Mouse (Mus musculus) kidney, adult 11 months (tissue): ENCODE results near the gene Prtn3.
"Not testable (repeated sequence)": the region's sequence is repeated elsewhere in the genome, so short reads cannot be mapped to it uniquely, and the experiment has no call there.

ENCODE experiments used
- DNase-seq: peaks from one replicate; pipeline ENCODE4 v3.0.0; 2022

Prtn3 gene

DNA sequence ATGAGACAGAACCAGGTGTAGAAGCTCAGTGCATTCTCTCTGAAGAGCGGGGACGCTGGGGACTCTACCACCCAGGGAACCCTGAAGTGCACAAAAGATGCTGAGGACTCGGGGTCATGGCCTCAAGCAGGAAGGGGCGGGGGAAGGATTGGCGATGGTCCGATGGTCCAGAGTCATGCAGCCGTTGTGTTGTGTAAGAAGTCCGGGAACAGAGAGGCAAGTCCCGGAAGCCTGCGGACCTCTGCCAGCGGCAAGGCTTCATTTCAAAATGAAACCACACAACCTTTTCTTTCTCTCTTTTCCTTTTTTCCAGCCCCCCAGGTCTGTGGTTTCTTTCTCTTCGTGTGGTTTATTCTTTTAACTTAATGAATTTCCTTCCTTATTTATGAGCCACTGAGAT is 3.5 kb downstream of the Prtn3 start:
- DNase-seq, result peak; percentile 65

DNA sequence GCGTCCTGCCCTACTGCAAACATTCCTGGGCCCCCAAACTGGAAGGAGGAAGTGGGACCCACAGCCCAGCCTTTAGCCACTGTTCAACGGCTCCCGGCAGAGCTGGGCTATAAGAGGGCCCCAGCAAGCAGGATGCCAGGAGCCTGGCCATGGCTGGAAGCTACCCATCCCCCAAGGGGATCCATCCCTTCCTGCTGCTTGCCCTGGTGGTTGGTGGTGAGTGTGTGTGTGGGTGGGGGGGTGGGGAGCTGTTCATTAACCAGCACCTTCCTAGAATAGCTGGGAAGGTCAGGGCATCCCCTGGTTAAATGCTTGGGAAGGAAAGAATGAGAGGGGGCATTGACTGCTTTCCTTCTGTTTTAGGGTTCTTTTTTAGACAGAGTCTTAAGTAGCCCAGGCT is 5.3 kb downstream of the Prtn3 start:
- no peak for DNase-seq

DNA sequence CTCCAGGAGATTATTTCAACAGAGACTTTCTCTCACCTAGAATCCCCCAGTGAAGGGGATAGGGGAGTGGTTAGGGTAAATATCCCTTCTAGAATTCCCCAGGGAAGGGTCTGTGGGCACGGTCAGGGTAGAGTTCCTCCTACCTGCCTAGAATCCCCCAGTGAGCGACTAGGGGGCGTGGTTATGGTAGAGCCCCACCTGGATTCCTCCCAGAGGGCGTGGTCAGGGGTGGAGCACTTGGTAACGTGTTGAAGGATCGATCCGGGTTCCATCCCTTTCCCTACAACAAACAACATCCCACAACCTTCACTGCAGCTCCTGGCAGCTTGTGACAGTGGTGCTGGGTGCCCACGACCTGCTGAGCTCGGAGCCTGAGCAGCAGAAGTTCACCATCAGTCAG is 6.4 kb downstream of the Prtn3 start:
- DNase-seq, result no peak

DNA sequence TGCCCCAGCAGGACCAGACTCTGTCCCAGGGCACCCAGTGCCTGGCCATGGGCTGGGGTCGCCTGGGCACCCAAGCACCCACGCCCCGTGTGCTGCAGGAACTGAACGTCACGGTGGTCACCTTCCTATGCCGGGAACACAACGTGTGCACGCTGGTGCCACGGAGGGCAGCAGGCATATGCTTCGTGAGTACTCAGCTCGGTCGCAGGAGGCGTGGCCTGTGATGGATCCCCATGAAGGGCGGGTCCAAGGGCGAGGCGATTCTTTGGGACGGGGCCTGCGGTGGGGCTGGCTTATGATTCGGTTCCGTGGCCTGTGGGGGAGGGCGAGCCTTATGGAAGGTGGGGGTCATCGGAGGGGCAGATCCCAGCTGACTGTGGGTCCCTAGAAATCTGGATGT is 7.7 kb downstream of the Prtn3 start:
- no peak for DNase-seq

DNA sequence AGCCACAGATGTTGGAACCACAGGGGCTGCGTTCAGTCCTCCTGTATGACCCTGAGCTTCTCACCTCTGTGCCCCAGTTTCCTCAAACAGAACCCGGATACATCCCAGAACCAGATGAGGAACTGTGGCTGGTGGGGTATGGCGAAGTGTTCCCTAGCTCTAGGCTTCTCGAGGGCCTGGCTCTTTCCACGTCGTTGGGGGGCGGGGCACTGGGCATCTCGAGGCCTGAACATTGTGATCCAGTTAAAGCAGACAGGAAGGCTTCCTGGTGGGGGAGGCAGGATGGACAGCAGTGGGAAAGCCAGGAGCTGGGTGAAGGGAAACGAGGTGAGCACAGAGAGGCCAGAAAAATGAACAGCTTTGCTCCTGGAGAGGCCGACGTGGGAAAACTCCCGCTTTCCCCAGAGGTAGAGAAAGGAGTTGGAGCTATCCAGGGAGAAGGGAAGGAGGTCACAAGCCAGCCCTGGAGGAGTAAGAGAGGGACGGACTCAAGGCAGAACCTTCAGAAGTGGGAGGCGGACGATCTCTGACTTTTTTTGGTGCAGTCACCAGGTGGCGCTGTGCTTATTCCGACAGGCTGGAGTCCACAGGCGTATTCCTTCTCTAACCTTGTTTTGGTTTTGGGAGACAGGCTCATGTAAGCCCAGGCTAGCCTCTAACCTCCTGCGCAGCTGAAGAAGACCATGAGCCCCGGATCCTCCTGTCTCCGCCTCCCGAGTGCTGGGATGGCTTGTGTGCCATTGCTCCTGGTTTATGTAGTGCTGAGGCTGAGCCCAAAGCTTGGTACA is 9.2 kb downstream of the Prtn3 start:
- DNase-seq, result peak; percentile 83

DNA sequence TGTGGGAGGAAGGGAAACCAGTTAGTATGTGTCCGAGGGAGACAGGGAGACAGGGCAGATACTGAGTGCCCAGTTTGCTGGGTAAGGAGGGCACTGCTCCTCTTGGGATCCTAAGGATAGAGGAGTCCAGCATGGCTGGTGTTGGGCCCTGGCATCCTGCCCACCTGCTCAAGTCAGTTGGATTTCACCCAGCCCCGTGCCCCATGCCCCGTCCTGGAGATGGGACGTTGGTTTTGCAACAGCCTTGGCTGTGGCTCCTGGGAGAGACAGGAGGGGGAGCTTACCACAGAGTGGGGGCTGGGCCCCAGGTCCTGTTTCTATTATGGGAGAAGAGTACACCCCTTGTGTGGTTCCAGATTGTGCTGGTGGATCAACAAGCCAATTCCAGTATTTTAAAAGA is 10.2 kb downstream of the Prtn3 start:
- DNase-seq, result peak; percentile 88

DNA sequence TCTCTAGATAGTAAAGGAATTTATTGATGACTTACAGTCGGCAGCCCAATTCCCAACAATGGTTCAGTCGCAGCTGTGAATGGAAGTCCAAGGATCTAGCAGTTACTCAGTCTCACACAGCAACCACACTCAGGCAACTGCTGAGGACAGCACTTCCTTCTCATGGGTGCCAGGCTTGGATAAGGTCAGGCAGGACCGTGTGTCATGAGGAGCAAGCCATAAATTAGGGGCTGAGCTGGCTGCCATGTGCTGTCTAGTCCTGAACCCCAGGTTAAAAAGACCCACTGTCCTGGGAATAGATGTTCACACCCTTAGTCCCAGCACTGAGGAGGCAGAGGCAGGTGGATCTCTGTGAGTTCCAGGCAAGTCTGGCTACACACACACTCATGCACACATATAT is 10.7 kb downstream of the Prtn3 start:
- not testable (repeated sequence) for DNase-seq

DNA sequence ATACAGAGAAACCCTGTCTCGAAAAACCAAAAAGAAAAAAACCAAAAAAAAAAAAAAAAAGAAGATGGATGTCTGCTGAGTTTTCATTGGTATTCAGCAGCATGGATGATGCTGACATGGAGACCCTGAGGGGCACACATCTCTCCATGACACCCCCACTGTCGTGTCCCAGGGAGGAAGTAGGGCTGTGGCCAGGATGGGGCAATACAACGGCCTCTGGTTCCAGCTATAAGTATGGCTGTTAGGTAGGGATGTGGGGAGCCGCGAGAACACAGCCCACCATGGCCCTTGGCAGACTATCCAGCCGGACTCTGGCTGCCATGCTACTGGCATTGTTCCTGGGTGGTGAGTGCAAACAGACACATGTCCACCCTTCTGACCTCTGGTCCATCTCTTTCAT is 11.8 kb downstream of the Prtn3 start, which contains the start of gene Elane:
Elane (plus strand) TSS at position 194 of the 400 bp plus-strand sequence.
- DNase-seq, result no peak

DNA sequence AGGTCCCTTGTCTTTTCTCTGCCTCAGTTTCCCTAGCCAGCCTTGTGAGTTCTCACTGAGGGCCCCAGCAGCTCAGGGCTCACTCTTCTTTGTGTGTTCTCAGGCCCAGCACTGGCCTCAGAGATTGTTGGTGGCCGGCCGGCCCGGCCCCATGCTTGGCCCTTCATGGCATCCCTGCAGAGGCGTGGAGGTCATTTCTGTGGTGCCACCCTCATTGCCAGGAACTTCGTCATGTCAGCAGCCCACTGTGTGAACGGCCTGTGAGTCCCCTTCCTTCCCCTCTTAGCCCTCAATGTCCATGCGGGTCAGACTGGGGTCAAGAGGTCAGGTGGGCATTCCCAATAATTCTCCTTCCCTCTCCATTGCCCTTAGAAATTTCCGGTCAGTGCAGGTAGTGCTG is 12.3 kb downstream of the Prtn3 start:
- DNase-seq, result no peak

DNA sequence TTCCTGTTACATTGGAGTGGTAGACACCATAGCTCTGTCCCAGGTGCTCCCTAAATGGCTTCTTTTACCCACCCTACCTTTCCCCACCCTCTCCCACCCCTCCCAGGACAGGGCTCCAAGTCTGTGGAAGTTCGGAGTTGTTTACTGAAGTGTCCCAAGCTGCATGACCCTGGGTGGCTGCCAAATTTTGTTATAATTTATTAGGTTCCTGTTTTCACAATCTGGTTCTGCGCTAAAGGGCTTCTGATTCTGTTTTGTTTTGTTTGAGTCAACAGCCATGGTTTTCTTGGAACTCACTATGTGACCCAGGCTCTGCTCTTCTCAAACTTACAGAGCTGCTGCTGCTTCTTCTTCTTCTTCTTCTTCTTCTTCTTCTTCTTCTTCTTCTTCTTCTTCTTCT is 15.1 kb downstream of the Prtn3 start:
- DNase-seq, result no peak

DNA sequence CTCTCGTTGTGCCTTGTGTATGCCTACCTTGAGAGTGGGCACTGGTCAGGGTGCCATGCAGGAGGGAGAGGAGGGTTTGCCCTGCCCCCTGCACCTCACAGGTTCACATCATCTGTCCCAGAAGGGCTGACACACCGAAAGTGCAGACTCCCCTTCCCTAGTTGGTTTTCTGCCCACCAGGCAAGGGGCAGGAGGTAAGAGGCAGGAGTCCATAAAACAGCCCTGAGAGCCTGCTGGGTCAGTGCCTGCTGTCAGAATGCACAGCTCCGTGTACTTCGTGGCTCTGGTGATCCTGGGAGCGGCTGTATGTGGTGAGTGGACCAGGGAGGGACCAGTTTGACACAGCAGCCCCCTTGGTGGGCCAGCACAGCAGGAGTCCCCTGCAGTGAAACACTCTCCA is 16.4 kb downstream of the Prtn3 start, which contains the start of gene Cfd:
Cfd (plus strand) TSS at position 184 of the 400 bp plus-strand sequence.
- DNase-seq, result no peak

DNA sequence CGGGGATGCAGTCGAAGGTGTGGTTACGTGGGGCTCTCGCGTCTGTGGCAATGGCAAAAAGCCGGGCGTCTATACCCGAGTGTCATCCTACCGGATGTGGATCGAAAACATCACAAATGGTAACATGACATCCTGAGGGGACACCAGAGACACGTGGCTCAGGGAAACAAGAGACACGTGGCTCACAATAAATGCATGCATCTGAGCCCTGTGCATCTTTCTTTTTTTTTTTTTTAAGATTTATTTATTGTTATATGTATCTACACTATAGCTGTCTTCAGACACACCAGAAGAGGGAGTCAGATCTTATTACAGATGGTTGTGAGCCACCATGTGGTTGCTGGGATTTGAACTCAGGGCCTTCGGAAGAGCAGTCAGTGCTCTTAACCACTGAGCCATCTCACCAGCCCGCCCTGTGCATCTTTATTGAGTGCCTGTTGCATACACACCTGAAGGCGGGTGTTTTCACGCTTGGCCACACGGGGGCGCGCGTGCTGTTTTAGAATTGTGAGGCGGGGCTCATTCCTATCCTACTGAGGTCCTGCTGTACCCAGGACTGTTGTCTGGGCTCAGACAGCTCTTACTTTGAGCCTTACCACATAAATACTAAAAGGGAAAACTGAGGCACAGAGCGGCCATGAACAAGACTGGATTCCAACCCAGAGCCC is 18.3 kb downstream of the Prtn3 start:
- DNase-seq, result peak; percentile 75

DNA sequence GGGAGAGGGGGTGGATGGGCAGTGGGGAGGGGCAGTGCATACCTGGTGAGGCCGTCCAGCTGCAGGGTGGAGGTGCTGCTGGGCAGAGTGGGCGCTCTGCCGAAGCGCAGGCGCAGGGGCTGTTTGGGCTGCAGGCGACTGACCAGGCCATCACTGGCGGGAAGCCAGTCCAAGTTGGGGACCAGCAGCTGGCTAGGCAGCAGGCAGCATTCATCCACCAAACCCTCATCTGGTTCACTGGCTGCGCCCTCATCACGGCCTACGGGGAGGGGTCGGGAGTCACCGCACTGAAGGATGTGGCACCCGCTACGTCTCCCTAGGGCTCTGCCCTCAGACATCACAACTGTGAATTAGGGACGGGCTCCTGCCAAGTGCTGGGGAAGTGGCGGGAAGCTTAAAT is 22.0 kb downstream of the Prtn3 start:
- DNase-seq, result no peak

DNA sequence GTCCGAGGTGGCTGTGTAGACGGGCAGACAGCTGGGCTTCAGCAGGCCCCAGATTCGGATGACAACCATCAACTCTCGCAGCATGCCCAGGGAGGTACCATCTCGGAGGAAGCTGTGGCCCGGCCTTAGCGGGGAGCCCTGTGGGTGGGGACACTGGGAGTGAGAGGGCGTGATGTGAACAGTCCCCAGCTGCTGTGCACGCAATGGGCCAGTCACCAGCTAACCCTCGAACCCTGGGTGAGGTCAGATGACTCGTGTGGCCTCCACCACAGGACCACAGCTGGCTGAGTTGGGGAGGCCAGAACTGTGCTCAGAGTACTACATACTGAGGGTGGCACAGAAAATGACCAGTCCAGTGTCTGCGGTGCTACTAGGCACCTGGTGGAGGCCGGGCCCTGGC is 22.5 kb downstream of the Prtn3 start:
- no peak for DNase-seq

DNA sequence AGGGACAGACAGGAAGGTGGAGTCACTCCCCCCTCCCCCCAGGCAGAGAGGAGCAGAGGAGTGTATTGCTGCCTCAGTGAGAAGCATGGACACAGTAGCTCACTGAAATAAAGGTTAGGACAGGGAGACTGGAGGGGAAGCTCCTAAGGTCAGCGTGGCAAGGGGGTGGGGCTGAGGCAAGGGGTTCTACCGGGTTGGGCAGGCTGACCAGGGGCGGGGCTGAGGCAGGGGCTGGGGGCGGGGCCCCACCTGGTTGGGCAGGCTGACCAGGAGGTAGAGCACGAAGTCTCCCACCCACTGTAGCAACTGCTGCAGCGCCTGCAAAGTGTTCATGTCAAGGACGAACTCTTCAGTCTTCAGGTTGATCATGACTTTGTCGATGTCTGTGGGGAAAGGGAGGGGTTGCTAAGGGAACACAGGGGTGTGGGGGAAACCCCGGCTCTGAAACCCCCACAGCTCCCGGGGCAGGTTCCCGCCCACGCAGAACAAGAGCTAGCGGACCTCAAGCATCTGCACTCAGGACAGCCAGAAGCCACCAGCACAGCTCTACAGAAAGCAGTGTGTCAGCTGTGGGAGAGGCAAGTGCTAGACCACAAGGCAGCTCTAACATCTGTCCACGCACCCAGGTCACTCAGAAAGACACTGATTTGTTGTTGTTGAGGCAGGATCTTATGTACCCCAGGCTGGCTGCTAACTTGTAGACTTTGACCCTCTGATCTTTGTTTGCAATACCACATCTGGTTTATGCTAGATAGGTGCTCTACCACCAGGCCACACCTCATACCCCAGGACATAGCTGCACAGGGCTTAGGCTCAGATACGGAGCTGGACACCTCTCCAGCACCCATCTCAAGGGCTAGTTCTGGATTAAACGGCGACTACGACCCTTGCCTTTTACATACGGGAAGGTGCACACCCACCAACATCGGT is 23.3 kb downstream of the Prtn3 start:
- DNase-seq, result no peak

DNA sequence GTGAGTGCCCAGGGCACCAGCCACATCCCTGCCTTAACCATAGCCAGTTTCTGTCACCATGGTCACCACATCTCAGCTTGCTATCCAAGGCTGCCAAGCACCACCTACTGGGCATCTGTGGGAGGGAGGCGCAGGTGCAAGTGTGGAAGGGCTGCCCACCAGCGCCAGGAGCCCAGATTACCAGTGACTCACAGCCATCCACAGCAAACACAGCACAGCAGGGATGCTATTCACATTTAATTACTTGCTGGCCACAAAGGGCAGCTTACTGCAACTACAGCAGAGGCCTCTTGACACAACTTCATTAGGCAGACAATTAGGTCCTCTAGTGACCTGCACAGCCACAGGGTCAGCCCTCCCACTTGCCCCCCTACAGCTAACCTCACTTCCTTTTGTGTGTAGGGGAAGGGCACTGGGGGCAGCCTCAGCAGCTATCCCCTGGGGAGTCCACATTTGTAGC is 26.7 kb downstream of the Prtn3 start:
- no peak for DNase-seq

DNA sequence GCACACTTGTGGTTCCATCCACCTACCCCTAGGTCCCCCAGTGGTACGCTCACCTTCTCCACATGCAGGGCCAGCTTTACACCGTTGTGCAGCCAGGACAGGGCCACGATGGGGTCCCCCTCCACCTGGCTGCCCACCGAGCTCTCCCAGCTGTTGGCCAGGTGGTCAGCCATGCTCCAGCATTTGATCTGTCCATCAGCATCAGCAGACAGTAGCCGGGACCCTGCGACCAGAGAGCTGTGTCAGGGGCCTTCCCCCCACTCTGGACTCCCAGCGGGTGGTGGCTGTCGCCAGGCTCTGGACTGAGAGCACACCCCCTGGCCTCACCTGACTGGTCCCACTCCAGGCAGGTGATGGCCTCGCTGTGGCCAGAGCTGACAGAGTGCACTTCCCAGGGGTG is 32.4 kb downstream of the Prtn3 start:
- no peak for DNase-seq

DNA sequence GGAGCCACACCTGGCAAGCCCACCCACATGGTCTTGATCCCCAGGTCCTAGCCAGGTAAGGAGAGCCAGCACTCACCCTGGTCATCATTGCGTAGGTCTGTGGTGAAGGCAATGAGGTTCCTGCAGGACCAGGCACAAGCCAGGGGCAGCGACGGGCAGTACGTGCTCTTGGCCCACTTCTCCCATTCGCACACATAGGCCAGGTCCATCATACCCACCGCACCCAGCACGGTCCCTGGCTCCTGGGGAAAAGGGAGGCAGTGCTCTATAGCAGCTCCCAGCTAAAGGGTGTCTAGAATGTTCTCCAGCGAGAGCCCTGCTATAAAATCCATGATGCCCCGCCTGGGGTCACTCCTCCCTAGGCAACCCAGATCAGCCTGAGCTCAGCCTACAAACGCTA is 33.1 kb downstream of the Prtn3 start:
- DNase-seq, result no peak

DNA sequence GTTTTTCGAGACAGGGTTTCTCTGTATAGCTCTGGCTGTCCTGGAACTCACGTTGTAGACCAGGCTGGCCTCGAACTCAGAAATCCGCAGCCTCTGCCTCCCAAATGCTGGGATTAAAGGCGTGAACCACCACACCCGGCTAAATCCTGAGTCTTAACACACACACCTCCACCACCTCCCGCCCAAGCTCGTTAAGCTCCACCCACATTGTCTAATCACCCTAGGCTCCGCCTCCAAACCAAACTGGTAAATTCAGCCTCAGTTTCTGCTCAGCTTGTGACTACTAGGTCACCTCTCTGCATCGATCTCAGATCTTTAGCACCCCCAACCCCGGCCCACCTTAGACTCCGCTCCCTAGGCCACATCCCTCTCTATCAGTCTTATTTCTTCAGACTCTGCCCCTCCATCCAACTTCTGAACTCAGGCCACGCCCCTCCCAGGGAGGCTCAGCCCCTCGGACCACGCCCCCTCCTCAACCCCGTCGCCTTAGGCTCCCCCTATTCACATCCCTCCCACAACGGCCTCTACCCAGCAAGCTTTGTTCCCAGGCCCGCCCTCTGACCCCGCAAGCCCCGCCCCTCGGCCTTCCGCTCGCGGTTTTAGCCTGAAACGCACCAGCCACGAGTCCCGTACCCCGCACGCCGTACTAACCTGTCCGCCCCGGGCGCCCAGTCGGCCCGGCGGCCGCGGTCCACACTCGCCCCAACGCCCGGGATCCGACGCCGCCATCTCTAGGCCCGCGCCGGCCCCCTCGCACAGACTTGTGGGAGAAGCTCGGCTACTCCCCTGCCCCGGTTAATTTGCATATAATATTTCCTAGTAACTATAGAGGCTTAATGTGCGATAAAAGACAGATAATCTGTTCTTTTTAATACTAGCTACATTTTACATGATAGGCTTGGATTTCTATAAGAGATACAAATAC is 34.2 kb downstream of the Prtn3 start, which contains the start of gene Med16:
Med16 (minus strand) TSS at position 757 of the 925 bp plus-strand sequence.
- DNase-seq, result peak; percentile 98

DNA sequence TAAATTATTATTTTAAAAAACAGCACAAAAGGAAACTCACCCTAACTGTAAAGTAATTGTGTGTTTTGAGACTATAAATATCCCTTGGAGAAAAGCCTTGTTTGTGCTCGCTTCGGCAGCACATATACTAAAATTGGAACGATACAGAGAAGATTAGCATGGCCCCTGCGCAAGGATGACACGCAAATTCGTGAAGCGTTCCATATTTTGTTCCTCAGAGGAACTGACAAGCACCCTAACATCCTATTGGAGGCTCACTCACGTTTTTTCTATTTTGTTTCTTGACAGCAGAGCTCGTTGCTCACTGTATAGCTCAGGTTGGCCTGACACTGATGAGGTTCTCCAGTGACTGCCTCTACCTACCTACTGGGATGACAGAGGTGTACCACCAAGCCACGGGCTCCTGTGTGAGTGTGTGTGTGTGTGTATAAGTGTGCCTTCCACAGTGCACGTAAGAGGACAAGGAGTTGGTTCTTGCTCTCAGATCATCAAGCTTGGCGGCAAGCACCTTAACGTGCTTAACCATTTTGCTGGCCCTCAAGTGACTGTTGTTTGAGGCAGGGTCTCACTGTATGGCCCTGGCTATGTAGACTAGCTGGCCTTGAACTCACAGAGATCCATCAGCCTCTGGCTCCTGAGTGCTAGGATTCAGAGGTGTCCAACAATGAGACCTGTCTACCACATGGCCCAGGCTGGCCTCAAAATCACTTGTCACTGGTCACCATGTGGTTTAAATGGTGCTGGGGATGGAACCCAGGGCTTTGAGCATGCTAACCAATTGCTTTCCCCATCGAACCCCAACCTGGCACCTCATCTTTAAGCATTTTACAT is 35.0 kb downstream of the Prtn3 start:
- DNase-seq, result no peak

DNA sequence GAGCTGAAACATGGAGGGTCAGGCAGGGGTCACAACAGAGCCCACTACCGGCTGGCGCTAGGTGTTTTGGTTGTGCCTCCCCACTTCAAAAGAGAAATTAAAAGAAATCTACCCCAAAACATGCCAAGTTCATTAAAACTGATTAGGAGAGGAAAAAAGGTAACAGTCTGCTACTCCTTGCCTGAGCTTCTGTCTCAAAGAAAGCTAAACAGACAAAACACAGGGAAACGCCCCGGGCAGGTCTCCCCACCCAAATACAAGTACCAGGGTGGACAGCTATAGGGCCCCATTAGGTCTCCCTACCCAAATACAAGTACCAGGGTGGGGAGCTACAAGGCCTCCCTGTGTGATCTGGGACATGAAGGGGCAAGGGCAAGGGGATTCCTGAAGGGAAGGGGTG is 36.3 kb downstream of the Prtn3 start, which contains the start of gene Gm26602:
Gm26602 (plus strand) TSS at position 301 of the 400 bp plus-strand sequence.
- DNase-seq, result no peak
